Comparison of ENCODE assay signal across 8 mouse cellular contexts in the genomic region with DNA sequence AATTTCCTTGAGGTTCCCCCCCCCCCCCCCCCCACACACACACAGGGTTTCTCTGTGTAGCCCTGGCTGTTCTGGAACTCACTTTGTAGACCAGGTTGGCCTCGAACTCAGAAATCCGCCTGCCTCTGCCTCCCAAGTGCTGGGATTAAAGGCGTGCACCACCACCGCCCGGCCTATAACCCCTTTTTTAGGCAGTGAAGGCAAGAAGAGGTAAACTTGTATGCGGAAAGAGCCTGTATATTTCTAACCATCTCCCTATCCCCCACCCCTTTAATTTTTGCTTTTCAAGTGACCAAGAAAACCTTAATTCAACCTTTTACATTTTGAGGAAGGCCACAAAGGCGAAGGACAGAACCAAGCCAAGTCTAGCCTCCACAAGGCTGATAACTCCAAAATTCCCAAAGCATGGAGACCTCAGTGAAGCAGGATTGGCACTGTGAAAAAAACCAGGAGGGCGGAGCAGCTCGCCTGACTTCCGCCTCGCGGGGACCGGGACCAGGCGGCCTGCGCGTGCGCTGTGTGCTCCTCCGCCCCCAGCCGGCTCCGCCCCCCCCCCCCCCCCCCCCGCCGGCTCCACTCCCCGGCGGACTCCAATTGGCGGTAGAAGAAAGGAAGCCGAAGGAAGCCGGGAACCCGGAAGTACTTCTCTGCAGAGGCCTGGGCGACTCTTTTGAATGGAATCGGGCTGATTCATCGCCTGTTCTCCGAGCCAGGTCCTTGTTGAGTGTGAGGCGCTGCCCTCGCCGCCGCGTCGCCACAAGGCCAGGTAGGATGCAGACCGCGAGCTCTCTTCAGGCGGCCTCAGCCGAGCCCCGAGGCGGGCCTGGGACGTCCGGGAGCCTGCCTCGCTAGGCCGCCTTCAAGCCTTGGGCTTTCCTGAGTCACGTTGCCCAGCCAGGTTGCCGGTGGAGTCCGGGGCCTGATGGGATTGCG. TPM values are rescaled to one million over a fixed set of nuclear protein-coding genes. Genes with fewer than 3 reads are reported as not detected.
A peak's percentile ranks its signal among the peaks of the same experiment; 100 is the strongest.
DNase-seq lines count a peak whose midpoint lies in the region; ATAC-seq and TF ChIP-seq lines count a peak whose summit lies in the region.

A gene (plus strand): TSS at position 587 of the 933 bp plus-strand sequence.

- peak within 1 kb of the TSS; percentile 96 for H3K4me3 ChIP-seq in heart, embryonic 11.5 days (ENCODE audit: low read depth, low read length)
- H3K4me3 ChIP-seq in kidney, embryonic 16.5 days (ENCODE audit: low read length) = peak within 1 kb of the TSS; percentile 99
- peak within 1 kb of the TSS; percentile 99 for H3K4me3 ChIP-seq in liver, adult 2 months (ENCODE audit: insufficient read depth, low read depth, low read length)
- peak within 1 kb of the TSS; percentile 91 for H3K4me3 ChIP-seq in myocyte

- H3K4me1 ChIP-seq in heart, embryonic 11.5 days (ENCODE audit: control insufficient read depth, insufficient read depth, low read length) = peaks cover 5% of the 10 kb centered on the region; the same call in 1 of the 2 replicates
- H3K4me1 ChIP-seq in kidney, embryonic 16.5 days (ENCODE audit: insufficient read depth, low read length) = peaks cover 14% of the 10 kb centered on the region
- H3K4me1 ChIP-seq in liver, adult 2 months (ENCODE audit: control insufficient read depth, insufficient read depth, low read length) = peaks cover 9% of the 10 kb centered on the region

- H3K9ac ChIP-seq in heart, embryonic 11.5 days (ENCODE audit: low read depth, low read length) = peak within 1 kb of the TSS; percentile 95
- peak within 1 kb of the TSS; percentile 93 for H3K9ac ChIP-seq in kidney, embryonic 16.5 days (replicated peaks; ENCODE audit: low read length)
- peak within 1 kb of the TSS; percentile 97 for H3K9ac ChIP-seq in liver, adult 2 months (ENCODE audit: low read depth, low read length)

- no peak for TF ChIP-seq CTCF in liver, adult 2 months (IDR thresholded peaks at IDR 0.05; ENCODE audit: low read depth, low read length)

- DNase-seq in B cell, adult 2 months = peak; percentile 83 to 86
- peak; percentile 97 for DNase-seq in brain, adult 2 months (ENCODE audit: low read depth, low spot score)
- peak; percentile 84 for DNase-seq in liver, adult 2 months (ENCODE audit: extremely low read depth, low read depth, low spot score)
- peak; percentile 87 for DNase-seq in splenic B cell, adult 2 months (ENCODE audit: low read depth, low spot score)

- H3ac ChIP-seq in myocyte (ENCODE audit: control insufficient read depth, insufficient read length) = peak within 1 kb of the TSS; percentile 37

- H3K79me2 ChIP-seq in liver, adult 2 months (ENCODE audit: control insufficient read depth, insufficient read depth, low read length) = peaks cover 19% of the 10 kb centered on the region; the same call in 1 of the 2 replicates
- H3K79me2 ChIP-seq in myocyte (ENCODE audit: control insufficient read depth, insufficient read depth) = peaks cover 48% of the 10 kb centered on the region

- H3K27ac ChIP-seq in heart, embryonic 11.5 days (ENCODE audit: low read depth, low read length) = peak within 1 kb of the TSS; percentile 85
- peak within 1 kb of the TSS; percentile 78 for H3K27ac ChIP-seq in kidney, embryonic 16.5 days (ENCODE audit: low read length)
- peak within 1 kb of the TSS; percentile 79 for H3K27ac ChIP-seq in liver, adult 2 months (replicated peaks; ENCODE audit: insufficient read depth, low read depth, low read length)

- ATAC-seq in erythroblast, adult 5-6 weeks (replicated peaks; ENCODE audit: low FRiP score, poor library complexity, severe bottlenecking) = peak; percentile 95
- peak; percentile 95 for ATAC-seq in heart, embryonic 11.5 days (replicated peaks; ENCODE audit: insufficient number of reproducible peaks, low FRiP score, low TSS enrichment)
- peak; percentile 98 for ATAC-seq in kidney, embryonic 16.5 days (ENCODE audit: low FRiP score, low TSS enrichment)

- TF ChIP-seq POLR2A in liver, adult 2 months (IDR thresholded peaks at IDR 0.05; ENCODE audit: extremely low read depth, insufficient read depth, low read length) = peak; percentile 34; the same call in 1 of the 2 replicates
- TF ChIP-seq POLR2A in myocyte (IDR thresholded peaks at IDR 0.05; ENCODE audit: insufficient read length, low read depth) = peak; percentile 53

- no peaks in the 10 kb centered on the region; the same call in 1 of the 2 replicates for H3K36me3 ChIP-seq in heart, embryonic 11.5 days (ENCODE audit: control insufficient read depth, insufficient read depth, low read length)
- 0 out of 2 replicates have a peak, but pooled peaks cover 6% of the 10 kb centered on the region for H3K36me3 ChIP-seq in kidney, embryonic 16.5 days (ENCODE audit: insufficient read depth, low read length)
- no peaks in the 10 kb centered on the region for H3K36me3 ChIP-seq in liver, adult 2 months (ENCODE audit: control insufficient read depth, insufficient read depth, low read length)
- H3K36me3 ChIP-seq in myocyte (ENCODE audit: control insufficient read depth, insufficient read depth) = peaks cover 4% of the 10 kb centered on the region
- H3K36me3 ChIP-seq in splenic B cell, adult 2 months (ENCODE audit: control insufficient read depth, insufficient read depth, low read length, poor library complexity, severe bottlenecking) = no peaks in the 10 kb centered on the region

- peak within 1 kb of the TSS; percentile 71 for H3K4me2 ChIP-seq in heart, embryonic 11.5 days
- H3K4me2 ChIP-seq in kidney, embryonic 16.5 days (replicated peaks; ENCODE audit: low read depth, low read length) = peak within 1 kb of the TSS; percentile 87
- H3K4me2 ChIP-seq in myocyte (ENCODE audit: low read depth) = peak within 1 kb of the TSS; percentile 80

- H3K27me3 ChIP-seq in heart, embryonic 11.5 days (ENCODE audit: control insufficient read depth, insufficient read depth, low read length) = no peaks in the 10 kb centered on the region
- no peaks in the 10 kb centered on the region for H3K27me3 ChIP-seq in kidney, embryonic 16.5 days (ENCODE audit: insufficient read depth, low read length)
- H3K27me3 ChIP-seq in liver, adult 2 months (ENCODE audit: control insufficient read depth, insufficient read depth, low read length) = no peaks in the 10 kb centered on the region
- H3K27me3 ChIP-seq in myocyte (ENCODE audit: control insufficient read depth, insufficient read depth, insufficient read length) = no peaks in the 10 kb centered on the region
- H3K27me3 ChIP-seq in splenic B cell, adult 2 months (ENCODE audit: control insufficient read depth, insufficient read depth, low read length, poor library complexity, severe bottlenecking) = no peaks in the 10 kb centered on the region

- H3K9me3 ChIP-seq in heart, embryonic 11.5 days (replicated peaks; ENCODE audit: control insufficient read depth, low read length) = no peaks in the 10 kb centered on the region
- peaks cover 5% of the 10 kb centered on the region; the same call in 1 of the 2 replicates for H3K9me3 ChIP-seq in kidney, embryonic 16.5 days (ENCODE audit: low read length)

- 6% methylated on average over 40 of the region's 52 CpGs for WGBS in heart, embryonic 11.5 days (ENCODE audit: insufficient replicate concordance)
- WGBS in kidney, embryonic 16.5 days = 7% methylated on average over 49 of the region's 52 CpGs
- WGBS in liver, adult 2 months = 6% methylated on average over 47 of the region's 52 CpGs

TF ChIP-seq in myocyte, 11 proteins besides CTCF, POLR2A, EP300 and RAD21:
- peak; percentile 23 for TF ChIP-seq POLR2AphosphoS2 (IDR thresholded peaks at IDR 0.05; ENCODE audit: insufficient read length, low read depth)
- TF ChIP-seq CEBPB (IDR thresholded peaks at IDR 0.05; ENCODE audit: insufficient read depth, poor library complexity, severe bottlenecking) = no peak
- peak; percentile 80 for TF ChIP-seq E2F4 (IDR thresholded peaks at IDR 0.05; ENCODE audit: insufficient read depth)
TF ChIP-seq in myocyte: peak in this region for 2.

RNA-seq across cellular contexts. Expression of the gene that starts here (rescaled TPM):
- 78.4 and 110 TPM in 2 replicates for total RNA-seq in erythroblast, adult 5-6 weeks (2015; ENCODE audit: low replicate concordance)
- total RNA-seq in erythroblast, adult 5-6 weeks (2017; ENCODE audit: low replicate concordance) = 51.5 and 58.0 TPM in 2 replicates
- 162 and 164 TPM in 2 replicates for polyA plus RNA-seq in heart, embryonic 11.5 days (2014; fragmentation: Nextera tagmentation; extraction: Ambion mirVana)
- 178 and 183 TPM in 2 replicates for polyA plus RNA-seq in kidney, embryonic 16.5 days (2015; fragmentation: Nextera tagmentation; extraction: Ambion mirVana)
- total RNA-seq in liver, adult 2 months (2014; rRNA removed) = 55.5 and 65.1 TPM in 2 replicates
- 11.4 and 15.8 TPM in 2 replicates for polyA plus RNA-seq in liver, adult 2 months (2012; rRNA removed)
- polyA plus RNA-seq in myocyte (2012; fragmentation: generic; extraction: Trizol) = 101 TPM

Comparison
In these comparisons a context has a peak if more than half of its experiments do, and no peak if none do; other contexts are left out.
1. Peak in every context shown above with its lines: DNase-seq, ATAC-seq, H3K4me3 ChIP-seq and H3K27ac ChIP-seq.